Mouse (Mus musculus) left cerebral cortex, postnatal 4 days (tissue): ENCODE results near the gene 0610012G03Rik. TPM values are rescaled to one million over a fixed set of nuclear protein-coding genes. Genes with fewer than 3 reads are reported as not detected.
A peak's percentile ranks its signal among the peaks of the same experiment; 100 is the strongest.
"Not testable (repeated sequence)": the region's sequence is repeated elsewhere in the genome, so short reads cannot be mapped to it uniquely, and the experiment has no call there.

ENCODE experiments used
- DNase-seq: peaks from one replicate; pipeline ENCODE4 v3.0.0-alpha.2; 2022
- intact Hi-C: fragments of 180-260 bp; cut with DNase I; formaldehyde crosslinking; loops from one replicate; pipeline ENCODE4 v1.15.1; 2025
- total RNA-seq, 2 experiments: library from RNA; stranded (reverse); gene quantifications; 2 replicates each; pipeline ENCODE4 v1.2.3; 2021

The 0610012G03Rik gene
- total RNA-seq, result 10 to 100 TPM; 51.0 to 51.6 TPM

- peak; percentile 97 for DNase-seq
- intact Hi-C loops, result no loop called here
These were observed at the start of gene 0610012G03Rik, which contains the start of gene Ncbp2 for GRCm38 (mm10) chr16:31948345-31948774. Gene 0610012G03Rik, minus strand, starts transcription at chr16:31948494. Gene Ncbp2, plus strand, starts transcription at chr16:31948513.

GRCm38 (mm10) chr16:31996371-31996770 lies 48.1 kb upstream of the 0610012G03Rik start:
- intact Hi-C loops, result no loop called here
- no peak for DNase-seq

DNA sequence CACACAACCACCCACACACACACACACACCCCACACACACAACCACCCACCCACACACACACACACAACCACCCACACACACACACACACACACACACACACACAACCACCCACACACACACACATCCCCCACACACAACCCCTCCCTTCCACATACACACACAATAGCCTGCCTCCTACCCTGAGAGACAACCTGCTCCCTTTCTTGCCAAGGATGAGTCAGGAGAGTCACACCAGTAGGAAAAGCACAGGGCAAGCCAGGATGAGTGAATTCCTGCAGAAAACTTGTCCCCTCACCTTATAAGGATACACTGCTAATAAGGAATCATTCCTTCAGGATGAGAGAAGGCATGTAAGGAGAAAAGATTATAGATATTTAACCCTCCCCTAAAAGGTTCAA lies 45.7 kb upstream of the 0610012G03Rik start:
- intact Hi-C loops, result no loop called here
- no peak for DNase-seq

DNA sequence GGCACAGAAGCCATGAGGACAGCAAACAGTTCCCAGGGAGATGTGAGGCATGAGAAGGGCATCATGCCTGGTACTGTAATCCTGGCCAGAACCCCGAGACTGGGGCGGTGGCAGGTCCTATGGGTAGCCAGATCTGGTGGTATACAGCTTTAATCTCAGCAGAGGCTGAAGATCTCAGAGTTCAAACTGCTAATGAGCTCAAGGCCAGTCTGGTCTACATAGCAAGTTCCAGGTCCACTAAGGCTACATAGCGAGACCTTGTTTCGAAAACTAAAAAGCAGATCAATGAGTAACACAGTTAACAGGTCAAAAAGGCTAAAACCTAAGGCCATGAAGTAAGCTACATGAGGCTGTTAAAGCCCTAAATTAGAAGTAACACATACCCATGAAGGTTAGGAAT lies 44.9 kb upstream of the 0610012G03Rik start:
- intact Hi-C loops, result no loop called here
- DNase-seq, result no peak

- DNase-seq, result no peak
- intact Hi-C loops, result no loop called here
These were observed 43.7 kb upstream of the 0610012G03Rik start for GRCm38 (mm10) chr16:31992039-31992438.

- intact Hi-C loops, result no loop called here
- DNase-seq, result no peak
These were observed 32.7 kb upstream of the 0610012G03Rik start for GRCm38 (mm10) chr16:31980946-31981345.

- DNase-seq, result no peak
- intact Hi-C loops, result no loop called here
These were observed 31.2 kb upstream of the 0610012G03Rik start for GRCm38 (mm10) chr16:31979501-31979900.

GRCm38 (mm10) chr16:31975258-31975657 lies 27.0 kb upstream of the 0610012G03Rik start:
- no peak for DNase-seq
- intact Hi-C loops, result no loop called here

DNA sequence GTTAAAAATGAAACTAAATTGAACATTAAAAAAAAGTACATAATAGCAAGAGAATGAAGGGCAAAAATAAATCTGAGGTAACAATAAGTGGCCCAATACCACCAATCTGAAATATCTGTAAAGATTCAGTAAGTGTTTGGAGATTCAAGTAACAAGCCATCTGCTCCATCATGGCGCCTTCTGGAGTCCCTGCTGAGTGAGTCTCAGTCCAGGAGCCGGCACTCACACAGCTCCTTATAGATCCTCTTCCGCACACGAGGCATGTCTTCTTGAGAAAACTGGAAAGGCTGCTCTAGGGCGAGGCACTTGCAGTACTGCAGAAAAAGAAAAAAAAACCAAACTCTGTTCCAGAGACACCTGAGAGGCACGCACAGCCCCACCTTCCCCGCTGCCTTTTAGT lies 14.9 kb upstream of the 0610012G03Rik start:
- intact Hi-C loops, result no loop called here
- DNase-seq, result no peak

- no peak for DNase-seq
- intact Hi-C loops, result no loop called here
These were observed 385 bp downstream of the 0610012G03Rik start for GRCm38 (mm10) chr16:31947901-31948316.

DNA sequence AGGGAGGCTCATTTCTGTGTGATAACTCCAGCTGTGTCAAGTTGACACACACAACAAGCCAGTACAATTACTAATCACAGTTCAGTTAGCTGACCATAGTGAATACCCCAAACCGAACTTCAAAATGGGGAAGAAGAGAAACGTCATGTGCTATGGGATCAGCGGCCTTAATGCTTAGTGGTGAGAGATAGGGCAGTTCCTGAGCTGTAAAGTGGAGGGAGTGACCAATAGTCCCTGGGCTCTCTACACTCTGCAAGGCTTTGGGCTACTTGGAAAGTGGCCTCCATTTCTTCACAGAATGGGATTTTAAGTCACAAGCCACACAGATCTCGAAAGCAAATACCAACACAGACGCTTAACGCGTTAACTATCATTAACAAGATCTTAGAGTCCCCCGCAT lies 961 bp downstream of the 0610012G03Rik start:
- intact Hi-C loops, result no loop called here
- no peak for DNase-seq

DNA sequence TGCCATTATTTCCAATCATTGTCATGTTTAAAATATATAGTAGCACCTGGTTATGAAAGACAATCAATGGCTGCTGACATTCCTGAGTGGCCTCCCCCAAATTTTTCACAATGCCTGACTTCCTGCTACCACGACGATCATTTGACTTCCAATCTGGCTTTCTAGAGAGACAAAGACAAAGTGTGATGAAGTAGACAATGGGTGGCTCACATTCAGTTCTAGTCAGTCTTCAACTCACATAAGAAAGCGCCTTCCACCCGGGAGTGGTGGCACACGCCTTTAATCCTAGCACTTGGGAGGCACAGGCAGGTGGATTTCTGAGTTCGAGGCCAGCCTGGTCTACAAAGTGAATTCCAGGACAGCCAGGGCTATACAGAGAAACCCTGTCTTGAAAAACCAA lies 2.3 kb downstream of the 0610012G03Rik start:
- DNase-seq, intact Hi-C loops: not testable (repeated sequence)

GRCm38 (mm10) chr16:31945372-31945771 lies 2.9 kb downstream of the 0610012G03Rik start:
- intact Hi-C loops, result no loop called here
- DNase-seq, result no peak

GRCm38 (mm10) chr16:31944698-31945255 lies 3.5 kb downstream of the 0610012G03Rik start:
- intact Hi-C loops, result no loop called here
- DNase-seq, result no peak

GRCm38 (mm10) chr16:31943980-31944379 lies 4.3 kb downstream of the 0610012G03Rik start:
- intact Hi-C loops, result no loop called here
- peak; percentile 83 for DNase-seq

GRCm38 (mm10) chr16:31940586-31940985 lies 7.7 kb downstream of the 0610012G03Rik start:
- DNase-seq, result no peak
- intact Hi-C loops, result no loop called here

- intact Hi-C loops, result no loop called here
These were observed 9.4 kb downstream of the 0610012G03Rik start for GRCm38 (mm10) chr16:31938856-31939255.

GRCm38 (mm10) chr16:31936568-31936967 lies 11.7 kb downstream of the 0610012G03Rik start:
- DNase-seq, result no peak
- intact Hi-C loops, result no loop called here

More at GRCm38 (mm10) chr16:31938856-31939255, 9.4 kb downstream of the 0610012G03Rik start:
- DNase-seq, result no peak

- intact Hi-C loops, result no loop called here
- DNase-seq, result peak; percentile 32
These were observed 13.0 kb downstream of the 0610012G03Rik start for GRCm38 (mm10) chr16:31935091-31935979.

- intact Hi-C loops, result no loop called here
- no peak for DNase-seq
These were observed 13.7 kb downstream of the 0610012G03Rik start for GRCm38 (mm10) chr16:31934550-31935010.

- intact Hi-C loops, result no loop called here
- DNase-seq, result peak; percentile 69
These were observed 14.3 kb downstream of the 0610012G03Rik start, which contains the start of gene Pigz for GRCm38 (mm10) chr16:31933751-31934549. Gene Pigz, plus strand, starts transcription at chr16:31933851.
